Mouse (Mus musculus) left cerebral cortex, postnatal 36 days (tissue): ENCODE data around the gene Tpst2. TPM values are rescaled to one million over a fixed set of nuclear protein-coding genes. Genes with fewer than 3 reads are reported as not detected.

Source experiments
- DNase-seq, 2 experiments: peaks; one replicate each; pipeline ENCODE4 v3.0.0; 2021 to 2022; ENCODE audit warnings: low spot score in 2 of 2, mixed read lengths in 1 of 2
- intact Hi-C: fragments of 180-260 bp; cut with DNase I; formaldehyde crosslinking; loops from one replicate; pipeline ENCODE4 v1.15.1; 2025
- total RNA-seq, 2 experiments: library from RNA; stranded (reverse); gene quantifications; 2 replicates each; pipeline ENCODE4 v1.2.3; 2021

The Tpst2 gene
- total RNA-seq, 2 experiments from 2014 or later: 32.1 to 46.3 TPM

DNA sequence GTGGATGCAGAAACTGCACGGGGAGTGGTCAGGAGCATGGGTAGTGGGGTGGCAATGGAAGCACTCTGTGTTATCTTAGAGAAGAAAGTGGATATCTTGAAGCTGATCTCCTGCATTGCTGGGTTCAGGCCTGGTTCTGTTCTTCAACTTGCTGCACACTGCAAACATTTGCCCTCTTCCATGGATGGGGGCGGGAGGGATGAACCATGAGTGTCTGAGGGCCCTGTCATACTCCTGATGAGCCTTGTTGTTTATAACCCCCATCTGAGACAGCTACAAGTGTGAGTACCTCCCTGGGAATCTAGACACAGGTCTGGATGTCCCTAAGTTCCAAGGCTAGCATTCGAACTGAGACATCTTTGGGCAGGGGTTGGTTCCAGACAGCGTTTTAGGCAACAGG lies 44.9 kb downstream of the Tpst2 start:
- intact Hi-C loops: loop anchor here (1.0 to 5.0 kb wide), 3 partner anchors 21 to 93 kb away; partner anchors contain the start of gene Tpst2
- no peak for DNase-seq

DNA sequence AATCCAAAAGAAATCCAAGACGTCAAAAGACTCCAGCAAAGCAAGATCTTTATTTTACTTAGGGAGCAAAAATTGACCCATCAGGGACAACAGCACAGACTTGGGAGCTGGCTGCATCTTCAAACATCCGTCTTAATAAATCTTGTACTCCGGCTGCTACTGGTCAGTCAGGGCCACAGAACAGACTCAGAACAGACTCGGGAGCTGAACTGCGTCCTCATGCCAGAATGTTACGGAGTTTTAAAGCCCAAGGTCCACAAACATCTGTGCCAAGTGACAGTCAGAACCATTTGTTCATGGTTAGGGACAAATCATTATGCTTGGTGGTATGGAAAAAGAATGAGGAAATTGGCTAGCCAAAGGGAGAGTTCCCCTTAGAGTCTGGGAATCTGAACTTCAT lies 46.8 kb downstream of the Tpst2 start:
- intact Hi-C loops: loop anchor here (5.0 kb wide), 1 partner anchor 46 kb away; the partner anchor contains the start of gene Tpst2
- DNase-seq: no peak

DNA sequence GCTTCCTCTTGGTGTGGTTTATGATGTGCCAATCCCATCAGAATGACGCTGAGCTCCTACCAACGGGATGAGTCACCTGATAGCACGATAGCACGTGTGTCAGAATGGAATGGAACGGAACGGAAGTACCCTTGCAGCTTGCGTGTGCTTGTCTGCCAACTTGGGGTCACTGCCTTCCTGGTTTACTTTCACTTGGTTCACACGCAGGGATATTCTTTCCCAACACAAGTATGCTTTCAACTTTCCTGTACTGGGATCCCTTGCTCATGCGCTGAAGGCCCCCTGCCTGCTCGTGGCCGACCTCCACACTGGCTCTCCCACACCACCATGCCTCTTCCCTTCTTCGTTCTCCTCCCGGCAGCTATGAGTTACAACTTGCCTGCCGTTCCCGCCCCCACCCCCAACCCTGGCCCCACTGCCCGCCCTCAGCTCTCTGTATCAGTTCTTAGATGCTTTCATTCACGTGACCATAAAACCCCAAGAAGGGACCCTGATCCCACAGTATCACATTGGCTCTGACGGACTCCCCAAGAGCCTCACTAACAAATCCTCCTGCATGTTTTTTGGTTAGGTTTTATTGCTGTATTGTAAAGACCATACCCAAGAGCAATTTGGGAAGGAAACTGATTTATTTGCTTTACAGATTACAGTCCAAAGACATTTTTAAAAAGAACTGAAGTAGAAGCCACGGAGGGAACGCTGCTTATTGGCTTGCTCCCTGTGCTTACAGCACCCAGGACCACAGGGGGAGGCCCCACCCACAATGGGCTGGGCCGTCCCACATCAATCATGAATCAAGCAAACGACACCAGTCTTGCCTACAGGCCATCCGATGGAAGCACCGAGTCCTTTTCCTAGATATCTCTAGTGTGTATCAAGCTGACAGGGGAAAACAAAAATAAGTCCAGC lies 48.4 kb downstream of the Tpst2 start:
- intact Hi-C loops: loop anchor here (5.0 kb wide), 1 partner anchor 48 kb away; the partner anchor contains the start of gene Tpst2
- DNase-seq: no peak

DNA sequence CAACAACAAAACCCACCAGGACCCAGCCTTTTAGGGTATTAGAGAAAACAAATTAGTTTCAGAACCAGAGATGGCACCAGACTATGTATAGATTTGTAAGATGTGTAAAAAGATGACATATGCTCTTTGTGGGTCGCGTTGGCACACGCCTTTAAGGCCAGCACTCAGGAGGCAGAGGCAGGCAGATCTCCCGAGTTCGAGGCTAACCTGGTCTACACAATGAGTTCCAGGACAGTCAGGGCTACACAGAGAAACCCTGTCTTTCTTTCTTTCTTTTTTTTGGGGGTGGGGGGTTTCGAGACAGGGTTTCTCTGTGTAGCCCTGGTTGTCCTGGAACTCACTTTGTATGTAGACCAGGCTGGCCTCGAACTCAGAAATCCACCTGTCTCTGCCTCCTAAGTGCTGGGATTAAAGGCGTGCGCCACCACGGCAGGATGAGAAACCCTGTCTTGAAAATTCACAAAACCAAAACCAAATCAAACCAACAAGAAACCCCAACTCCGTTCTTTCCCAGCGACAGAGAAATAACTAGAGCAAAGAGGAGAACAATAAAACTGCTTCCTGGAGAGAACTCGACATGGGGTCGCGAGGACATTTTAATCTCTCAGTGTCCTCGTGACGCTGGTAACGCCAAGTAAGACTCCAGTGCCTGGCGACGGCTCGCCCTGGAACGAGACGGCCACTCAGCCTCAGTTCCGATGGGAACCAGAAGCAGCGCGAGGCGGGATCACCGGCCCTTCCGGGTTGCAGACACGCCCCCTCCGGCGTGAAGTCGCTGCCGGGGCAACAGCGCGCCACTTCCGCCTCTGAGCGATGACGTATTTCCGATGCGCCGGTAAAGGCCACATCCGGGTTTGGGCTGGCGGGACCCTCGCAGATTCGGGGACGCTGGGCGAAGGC lies 49.3 kb downstream of the Tpst2 start, which contains the start of gene Tfip11:
TSS of gene Tfip11 (plus strand) at position 813 of the 900 bp plus-strand sequence.
- intact Hi-C loops: loop anchor here (1.0 to 2.0 kb wide), 2 partner anchors 16 to 85 kb away; no protein-coding TSS in a partner anchor
- DNase-seq: peak; percentile 97 to 98

DNA sequence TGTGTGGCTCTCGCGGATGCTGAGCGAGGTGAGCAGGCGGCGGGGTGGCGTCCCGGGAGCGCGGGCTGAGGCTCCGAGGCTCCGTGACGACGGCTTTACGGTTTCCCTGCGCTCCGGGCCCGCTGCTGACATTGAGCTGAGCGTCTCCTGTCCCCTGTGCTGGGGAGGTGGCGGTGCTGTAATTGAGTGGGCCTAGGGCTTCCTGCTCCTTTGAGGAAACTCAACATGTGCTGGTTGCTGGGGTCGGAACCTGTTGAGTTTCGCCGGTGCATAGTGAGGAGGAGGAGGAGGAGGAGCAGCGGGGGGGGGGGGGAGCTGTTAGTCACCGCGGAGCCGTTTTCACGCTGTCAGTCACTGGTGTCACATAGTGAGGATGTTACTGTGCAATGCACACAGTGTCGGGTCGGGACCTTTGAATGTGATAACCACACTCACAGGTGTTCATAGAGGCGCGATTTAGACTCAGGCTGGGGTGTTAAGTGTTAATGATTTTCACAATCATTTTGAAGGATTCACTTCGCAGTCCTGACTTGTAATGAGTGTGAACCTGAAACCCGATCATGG lies 50.0 kb downstream of the Tpst2 start:
- DNase-seq: no peak
- intact Hi-C loops: loop anchor here (1.0 to 2.0 kb wide), 2 partner anchors 15 to 86 kb away; no protein-coding TSS in a partner anchor

DNA sequence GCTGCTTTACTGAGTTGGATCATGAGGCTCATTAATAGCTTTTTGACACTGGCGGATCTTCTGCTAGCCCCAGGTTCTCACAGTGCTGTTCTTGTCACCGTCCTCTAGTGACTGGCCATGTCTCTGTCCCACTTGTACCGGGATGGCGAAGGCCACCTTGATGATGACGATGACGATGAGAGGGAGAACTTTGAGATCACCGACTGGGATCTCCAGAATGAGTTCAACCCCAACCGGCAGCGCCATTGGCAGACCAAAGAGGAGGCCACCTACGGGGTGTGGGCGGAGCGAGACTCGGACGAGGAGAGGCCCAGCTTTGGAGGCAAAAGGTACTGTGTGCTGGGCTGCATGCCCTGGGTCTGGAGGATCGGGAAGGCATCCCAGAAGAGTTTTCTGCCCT lies 51.4 kb downstream of the Tpst2 start:
- intact Hi-C loops: loop anchor here (2.0 kb wide), 1 partner anchor 87 kb away; no protein-coding TSS in a partner anchor

DNA sequence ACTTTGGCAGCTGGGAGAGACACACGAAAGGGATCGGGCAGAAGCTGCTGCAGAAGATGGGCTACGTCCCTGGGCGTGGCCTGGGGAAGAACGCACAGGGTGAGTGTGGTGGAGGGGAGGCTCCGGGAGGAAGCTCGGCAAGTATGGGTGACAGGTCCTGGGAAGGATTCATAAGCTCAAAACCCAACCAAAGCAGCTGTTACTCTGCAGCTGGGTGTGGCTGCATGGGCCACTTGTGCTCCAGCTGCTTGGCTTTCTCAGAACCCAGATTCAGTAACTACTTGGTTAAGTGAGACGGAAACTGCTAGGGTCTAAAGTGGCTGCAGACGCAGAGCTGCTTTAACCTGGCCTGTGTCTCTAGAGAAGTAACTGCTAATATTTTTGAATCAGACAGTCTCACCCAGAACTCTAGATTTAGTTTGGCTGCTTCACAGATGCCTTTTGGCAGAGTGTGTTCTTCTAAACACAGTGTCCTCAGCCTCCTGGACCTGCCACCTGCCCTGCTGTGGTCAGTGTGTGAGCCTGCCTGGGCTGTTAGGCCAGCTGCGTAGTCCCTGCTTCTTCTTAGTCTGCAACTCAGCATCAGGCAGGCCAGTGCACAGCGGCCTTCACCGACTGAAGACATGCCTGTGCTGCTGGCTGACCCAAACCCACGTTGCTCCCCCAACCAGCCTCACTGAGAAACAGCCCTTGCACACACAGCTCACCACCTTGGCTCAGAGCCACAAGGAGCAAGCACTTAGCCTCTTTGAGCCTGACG lies 53.5 kb downstream of the Tpst2 start:
- intact Hi-C loops: no loop called here

More for the DNA sequence above, 51.4 kb downstream of the Tpst2 start:
- DNase-seq: no peak

DNA sequence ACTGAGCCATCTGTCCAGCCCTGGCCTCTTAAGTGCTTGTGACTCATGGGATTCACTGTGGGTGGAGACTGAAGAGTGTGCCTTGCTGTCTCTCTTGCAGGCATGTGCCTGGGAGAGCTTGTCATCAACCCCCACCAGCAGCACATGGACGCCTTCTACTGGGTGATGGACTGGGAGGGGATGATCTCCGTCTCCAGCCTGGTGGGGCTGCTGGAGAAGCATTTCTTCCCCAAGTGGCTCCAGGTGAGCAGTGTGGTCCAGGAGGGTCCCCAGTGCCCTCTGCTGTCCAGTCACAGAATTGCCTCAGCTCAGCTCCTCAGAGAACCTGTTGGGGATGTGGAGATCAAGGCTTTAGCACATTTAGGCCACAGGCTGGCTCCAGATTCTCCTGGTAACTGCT lies 59.0 kb downstream of the Tpst2 start:
- DNase-seq: peak; percentile 44 to 54
- intact Hi-C loops: no loop called here

More for the DNA sequence above, 53.5 kb downstream of the Tpst2 start:
- DNase-seq: no peak

DNA sequence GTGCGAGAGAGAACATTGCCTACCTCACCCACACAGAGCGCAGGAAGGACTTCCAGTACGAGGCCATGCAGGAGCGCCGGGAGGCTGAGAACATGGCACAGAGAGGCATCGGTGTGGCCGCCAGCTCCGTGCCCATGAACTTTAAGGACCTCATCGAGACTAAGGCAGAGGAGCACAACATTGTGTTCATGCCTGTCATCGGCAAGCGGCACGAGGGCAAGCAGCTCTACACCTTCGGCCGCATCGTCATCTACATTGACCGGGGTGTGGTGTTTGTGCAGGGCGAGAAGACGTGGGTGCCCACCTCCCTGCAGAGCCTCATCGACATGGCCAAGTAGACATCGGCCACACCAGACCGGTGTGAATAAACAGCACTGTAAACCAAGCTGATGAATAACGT lies 60.5 kb downstream of the Tpst2 start:
- DNase-seq: no peak
- intact Hi-C loops: no loop called here

DNA sequence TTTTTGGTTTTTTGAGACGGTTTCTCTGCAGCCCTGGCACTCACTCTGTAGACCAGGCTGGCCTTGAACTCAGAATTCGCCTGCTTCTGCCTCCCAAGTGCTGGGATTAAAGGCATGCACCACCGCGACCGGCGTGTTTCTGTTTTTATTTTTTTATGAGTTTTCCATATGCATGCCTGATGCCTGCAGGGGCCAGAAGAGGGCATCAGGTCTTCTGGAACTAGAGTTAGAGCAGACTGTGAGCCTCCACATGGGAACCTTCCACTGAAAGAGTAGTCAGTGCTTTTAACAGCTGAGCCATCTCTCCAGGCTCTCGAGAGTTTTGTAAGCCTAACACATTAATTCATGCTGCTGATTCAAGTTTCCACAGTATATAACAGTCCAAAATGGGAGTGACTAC lies 62.7 kb downstream of the Tpst2 start:
- intact Hi-C loops: no loop called here
- DNase-seq: no peak

DNA sequence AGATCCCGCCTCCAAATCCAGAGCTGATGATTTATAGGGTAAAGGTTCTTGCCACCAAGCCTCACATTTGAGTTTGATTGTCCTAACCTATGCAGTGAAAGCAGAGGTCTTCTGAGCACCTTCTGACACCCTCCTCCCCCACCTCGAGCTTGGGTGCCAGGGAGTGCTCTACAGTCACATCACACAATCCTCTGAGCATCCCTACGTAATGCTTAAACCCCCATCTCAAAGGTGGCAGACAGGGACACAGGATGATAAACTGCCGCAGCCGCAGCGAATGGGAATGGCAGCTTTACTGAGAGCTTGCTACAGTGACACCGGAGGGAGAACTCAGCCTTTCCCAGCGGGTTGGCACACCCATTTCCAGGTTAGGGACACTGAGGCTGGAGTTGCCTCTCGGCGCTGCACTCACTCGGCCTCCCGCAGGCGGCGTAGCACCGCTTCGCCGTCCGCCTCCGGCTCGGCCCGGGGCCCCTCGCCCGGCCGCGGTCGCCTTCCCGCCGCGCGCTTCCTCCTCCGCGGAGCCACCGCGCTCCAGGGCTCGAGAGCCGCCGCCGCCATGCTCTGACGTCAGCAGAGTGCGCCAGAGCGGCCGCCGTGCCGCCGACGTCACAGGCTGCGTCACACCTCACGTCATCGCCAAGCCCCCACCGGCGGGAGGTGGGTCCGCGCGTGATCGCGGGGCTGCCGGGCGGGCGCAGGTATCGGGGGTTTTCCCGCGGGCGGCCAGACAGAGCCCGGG lies 66.1 kb downstream of the Tpst2 start, which contains the start of the genes Srrd and Hps4:
TSS of gene Srrd (minus strand) at position 578 of the 742 bp plus-strand sequence.
TSS of gene Hps4 (plus strand) at position 621 of the 742 bp plus-strand sequence.
- peak; percentile 90 to 93 for DNase-seq
- intact Hi-C loops: loop anchor here (5.0 kb wide), 2 partner anchors 45 to 85 kb away; no protein-coding TSS in a partner anchor

DNA sequence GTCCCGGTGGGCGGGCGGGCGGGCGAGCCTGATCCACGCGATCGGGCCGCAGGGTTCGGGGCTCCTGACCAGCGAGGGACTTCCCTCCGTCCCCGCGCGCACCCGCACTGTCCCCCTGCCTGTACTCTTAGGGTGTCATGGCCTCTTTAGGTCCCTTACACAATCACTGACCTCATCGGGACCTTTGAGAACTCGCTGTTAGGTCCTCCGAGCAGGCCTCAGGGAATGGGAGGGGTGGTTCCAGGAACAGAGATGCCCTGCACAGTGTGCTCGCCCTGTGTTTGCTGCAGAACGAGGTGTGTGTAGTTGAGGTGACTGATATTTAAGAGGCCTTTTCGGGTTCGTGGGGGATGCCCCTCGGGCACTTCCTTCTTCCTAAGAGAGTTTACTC lies 66.7 kb downstream of the Tpst2 start:
- intact Hi-C loops: loop anchor here (5.0 kb wide), 2 partner anchors 44 to 84 kb away; no protein-coding TSS in a partner anchor
- DNase-seq: no peak

DNA sequence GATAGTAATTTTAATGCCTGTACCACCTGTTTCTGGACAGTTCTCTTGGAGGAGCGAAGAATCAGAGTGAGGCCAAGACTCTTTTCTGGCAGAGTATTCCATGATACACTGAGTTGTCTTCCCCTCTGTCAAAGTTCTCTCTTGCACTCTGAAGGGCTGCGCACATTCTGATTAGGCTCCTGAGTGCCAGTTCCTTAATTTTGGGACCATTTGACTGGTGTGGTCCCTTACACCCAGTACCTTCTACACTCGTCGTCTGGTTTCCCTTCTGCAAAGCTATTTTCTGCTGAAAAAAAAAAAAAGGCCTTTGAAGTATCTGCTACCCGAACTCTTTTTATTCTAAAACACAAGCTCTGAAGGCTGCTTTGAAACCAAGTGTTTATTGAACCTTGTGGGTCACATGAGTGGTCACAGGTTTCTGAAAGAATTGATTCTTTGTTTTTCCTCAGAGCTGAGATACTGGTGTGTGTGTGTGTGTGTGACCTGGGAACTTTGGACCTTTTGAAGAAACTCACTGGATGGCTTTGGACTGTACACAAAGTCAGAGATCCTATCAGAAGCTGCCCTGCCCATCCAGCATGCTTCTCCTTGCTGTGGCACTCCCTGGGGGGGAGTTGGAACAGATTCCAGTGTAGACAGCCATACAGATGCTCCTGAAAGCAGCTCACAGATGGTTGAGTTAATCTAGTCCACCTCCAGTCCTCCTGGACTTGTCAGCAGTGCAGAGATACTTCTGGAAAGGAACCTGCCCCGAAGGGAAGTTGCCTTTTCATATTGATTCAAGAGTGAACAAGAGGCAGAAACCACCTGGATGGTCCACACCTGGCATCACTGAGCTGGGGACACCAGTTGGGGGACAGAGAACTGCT lies 67.8 kb downstream of the Tpst2 start:
- DNase-seq: peak; percentile 67 to 68
- intact Hi-C loops: loop anchor here (5.0 kb wide), 2 partner anchors 43 to 83 kb away; no protein-coding TSS in a partner anchor

DNA sequence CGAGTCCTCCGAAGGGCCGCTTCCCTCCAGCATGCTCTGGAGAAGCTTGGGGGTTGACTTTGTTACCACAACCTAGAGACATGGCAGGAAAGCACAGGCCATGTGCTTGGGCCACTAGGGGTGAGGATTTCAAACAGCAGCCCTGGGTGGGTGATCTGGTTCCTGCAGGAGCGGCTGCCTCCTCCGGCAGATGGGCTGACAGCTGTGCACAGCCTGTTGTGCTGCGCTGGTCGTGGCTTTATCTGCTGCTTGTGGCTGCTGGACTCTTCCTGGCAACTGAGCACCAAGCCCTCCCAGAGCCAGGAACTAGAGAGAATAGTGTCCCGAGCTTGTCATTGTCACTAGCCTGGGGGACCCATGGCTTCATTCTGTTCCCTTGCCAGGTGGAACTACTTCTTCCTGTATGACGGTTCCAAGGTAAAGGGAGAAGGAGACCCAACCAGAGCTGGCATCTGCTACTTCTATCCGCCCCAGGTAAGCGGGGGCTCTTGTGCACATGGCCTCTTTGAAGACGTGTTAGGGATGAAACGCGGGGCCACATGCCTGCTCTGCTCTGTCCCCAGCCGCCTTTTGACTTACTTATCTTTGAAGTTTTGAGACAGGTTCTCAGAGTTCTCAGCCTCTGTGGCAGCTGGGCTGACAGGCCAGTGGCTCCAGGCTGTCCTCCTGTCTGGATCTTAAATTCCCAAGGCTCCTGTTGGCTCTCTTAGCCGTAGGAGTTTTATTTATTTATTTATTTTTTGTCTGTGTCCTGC lies 69.9 kb downstream of the Tpst2 start:
- intact Hi-C loops: no loop called here
- DNase-seq: no peak

DNA sequence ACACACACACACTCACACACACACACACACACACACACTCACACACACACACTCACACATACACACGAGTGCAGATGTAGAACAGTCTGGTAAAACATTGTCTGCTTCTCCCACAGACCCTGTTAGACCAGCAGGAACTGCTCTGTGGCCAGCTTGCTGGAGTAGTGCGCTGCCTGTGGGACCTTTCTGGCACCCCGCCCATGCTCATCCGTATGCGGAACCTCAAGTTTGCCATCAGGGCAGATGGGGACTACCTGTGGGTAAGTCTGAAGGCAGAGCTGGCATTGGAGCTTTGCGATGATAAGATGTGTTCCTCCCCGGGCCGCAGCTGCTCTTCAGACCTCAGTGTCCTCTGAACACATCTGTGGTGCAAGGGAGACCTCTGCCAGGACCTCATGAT lies 72.7 kb downstream of the Tpst2 start:
- DNase-seq: no peak
- intact Hi-C loops: no loop called here

DNA sequence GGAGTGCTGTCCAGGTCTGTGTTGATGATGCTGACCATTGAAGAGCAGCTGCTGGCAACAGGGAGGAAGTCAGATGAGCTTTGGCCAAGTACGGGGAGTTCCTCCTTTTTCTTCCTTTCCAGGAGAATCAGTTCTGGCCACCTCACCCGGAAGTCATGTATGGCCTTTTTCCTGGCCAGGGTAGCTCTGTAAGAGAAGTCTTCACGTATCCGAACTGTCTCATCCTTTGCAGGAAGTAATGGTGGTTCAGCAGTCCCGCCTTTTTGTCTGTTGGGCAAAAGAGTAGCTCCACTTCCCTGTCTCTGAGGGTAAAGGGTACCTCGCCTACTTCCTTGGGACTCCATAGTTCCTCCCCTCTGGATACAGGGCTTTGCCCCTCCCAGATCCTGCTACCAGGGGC lies 79.0 kb downstream of the Tpst2 start:
- DNase-seq: no peak
- intact Hi-C loops: no loop called here
